Mouse (Mus musculus): Measurements from ENCODE around the gene Cryl1.

DNA sequence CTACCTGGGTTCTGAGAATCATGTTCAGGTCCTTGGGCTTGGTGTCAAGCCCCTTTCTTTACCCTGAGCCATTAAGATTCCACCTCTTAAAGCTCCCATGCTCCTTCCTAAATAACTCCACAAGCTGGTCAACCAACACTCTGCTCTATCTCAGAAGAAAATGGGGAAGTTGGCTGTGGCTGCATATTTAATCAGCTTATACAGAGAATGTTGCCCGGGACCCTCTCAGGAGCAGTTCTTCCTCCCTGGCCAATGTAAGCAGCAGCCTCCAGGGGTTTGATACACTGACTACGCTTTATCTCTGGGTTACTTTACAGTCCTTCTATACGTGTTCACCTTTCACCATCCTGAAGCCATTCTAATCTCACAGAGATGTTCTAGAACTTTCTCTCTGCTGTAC is 117.5 kb downstream of the Cryl1 start:
- TF ChIP-seq CTCF (IDR thresholded peaks at IDR 0.05; ENCODE audit: low read depth, low read length) (no peak), POLR2A (IDR thresholded peaks at IDR 0.05; ENCODE audit: extremely low read depth, insufficient read depth, low read length) (no peak)
